Mouse (Mus musculus): Measurements from ENCODE around the gene Siah1a.

The Siah1a gene

GRCm38 (mm10) chr8:86745221-86745934 is at the start of gene Siah1a, which contains the start of gene Gm10638:
Siah1a (minus strand) TSS chr8:86745934.
Gm10638 (plus strand) TSS chr8:86745699.
- DNase-seq (ENCODE audit: low spot score in 2 of 2) = peak; percentile 46 to 47

- DNase-seq (ENCODE audit: low spot score in 2 of 2) = no peak
Observed at GRCm38 (mm10) chr8:86794716-86795115, 49.0 kb upstream of the Siah1a start.

- no peak for DNase-seq (ENCODE audit: low spot score in 2 of 2)
Observed at GRCm38 (mm10) chr8:86791542-86791941, 45.8 kb upstream of the Siah1a start.

- DNase-seq (ENCODE audit: low spot score in 2 of 2) = no peak
Observed at GRCm38 (mm10) chr8:86789576-86789975, 43.8 kb upstream of the Siah1a start.

GRCm38 (mm10) chr8:86787891-86788420 is 42.2 kb upstream of the Siah1a start:
- DNase-seq (ENCODE audit: low spot score in 2 of 2) = no peak

- no peak for DNase-seq (ENCODE audit: low spot score in 2 of 2)
Observed at GRCm38 (mm10) chr8:86786498-86786897, 40.8 kb upstream of the Siah1a start.

GRCm38 (mm10) chr8:86781094-86781493 is 35.4 kb upstream of the Siah1a start:
- DNase-seq (ENCODE audit: low spot score in 2 of 2) = no peak

- DNase-seq (ENCODE audit: low spot score in 2 of 2) = no peak
Observed at GRCm38 (mm10) chr8:86779207-86779606, 33.5 kb upstream of the Siah1a start.

- DNase-seq (ENCODE audit: low spot score in 2 of 2) = no peak
Observed at GRCm38 (mm10) chr8:86769945-86770715, 24.4 kb upstream of the Siah1a start.

- no peak for DNase-seq (ENCODE audit: low spot score in 2 of 2)
Observed at GRCm38 (mm10) chr8:86768499-86768898, 22.8 kb upstream of the Siah1a start.

GRCm38 (mm10) chr8:86766548-86767211 is 20.9 kb upstream of the Siah1a start:
- no peak for DNase-seq (ENCODE audit: low spot score in 2 of 2)

- no peak for DNase-seq (ENCODE audit: low spot score in 2 of 2)
Observed at GRCm38 (mm10) chr8:86765669-86766068, 19.9 kb upstream of the Siah1a start.

GRCm38 (mm10) chr8:86765155-86765554 is 19.4 kb upstream of the Siah1a start:
- peak; percentile 21 to 37 for DNase-seq (ENCODE audit: low spot score in 2 of 2)

- no peak for DNase-seq (ENCODE audit: low spot score in 2 of 2)
Observed at GRCm38 (mm10) chr8:86762806-86763205, 17.1 kb upstream of the Siah1a start.

- DNase-seq (ENCODE audit: low spot score in 2 of 2) = no peak
Observed at GRCm38 (mm10) chr8:86760746-86761145, 15.0 kb upstream of the Siah1a start.

GRCm38 (mm10) chr8:86759090-86759491 is 13.4 kb upstream of the Siah1a start:
- DNase-seq (ENCODE audit: low spot score in 2 of 2) = no peak

- no peak for DNase-seq (ENCODE audit: low spot score in 2 of 2)
Observed at GRCm38 (mm10) chr8:86758651-86759050, 12.9 kb upstream of the Siah1a start.

GRCm38 (mm10) chr8:86756948-86757733 is 11.4 kb upstream of the Siah1a start:
- DNase-seq (ENCODE audit: low spot score in 2 of 2) = peak in 1 of 2 experiments; percentile 10

- DNase-seq (ENCODE audit: low spot score in 2 of 2) = no peak
Observed at GRCm38 (mm10) chr8:86749842-86750241, 4.1 kb upstream of the Siah1a start.

- no peak for DNase-seq (ENCODE audit: low spot score in 2 of 2)
Observed at GRCm38 (mm10) chr8:86746511-86746910, 777 bp upstream of the Siah1a start.

- peak; percentile 92 for DNase-seq (ENCODE audit: low spot score in 2 of 2)
Observed at GRCm38 (mm10) chr8:86745935-86746441, 254 bp upstream of the Siah1a start.
